10 mouse cellular contexts compared by ENCODE assay signal in the genomic region with DNA sequence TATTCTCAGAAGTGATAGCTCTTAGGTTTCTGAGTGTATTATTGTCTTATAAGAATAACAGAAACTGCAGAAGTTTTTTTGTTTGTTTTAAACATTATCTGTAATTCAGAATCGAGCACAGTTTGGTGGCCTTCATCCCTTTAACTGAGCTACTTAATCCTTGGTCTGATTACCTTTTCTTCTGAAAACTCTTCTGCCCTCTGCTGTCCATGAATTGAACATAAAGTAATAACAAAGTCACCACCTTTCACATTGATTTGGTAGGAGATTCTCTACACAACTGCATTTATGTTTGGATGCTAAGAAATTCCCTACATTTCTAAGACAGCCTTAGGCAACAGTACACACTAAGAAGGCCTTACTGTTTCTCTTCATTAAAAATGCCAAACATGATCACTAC. TPM values are rescaled to one million over a fixed set of nuclear protein-coding genes. Genes with fewer than 3 reads are reported as not detected.
A peak's percentile ranks its signal among the peaks of the same experiment; 100 is the strongest.
DNase-seq lines count a peak whose midpoint lies in the region; ATAC-seq lines count a peak whose summit lies in the region.
"Had no signal": no experiment of that assay in that cellular context is flagged by ENCODE, and none has a peak within 500 bp of the region (broad histone marks: within the 10 kb centered on the region; RNA-seq: fewer than 3 reads in every experiment).

No protein-coding gene starts in this region.

- H3K4me1 ChIP-seq in kidney, embryonic 14.5 days (ENCODE audit: control insufficient read depth, insufficient read depth, low read length): no peaks in the 10 kb centered on the region

- no peak overlapping the region for H3K4me3 ChIP-seq in kidney, embryonic 14.5 days (ENCODE audit: low read length)
- H3K4me3 ChIP-seq: embryonic facial prominence, embryonic 15.5 days; heart, embryonic 15.5 days had no signal

- H3K4me2 ChIP-seq in kidney, embryonic 14.5 days (replicated peaks; ENCODE audit: low read depth, low read length): no peak overlapping the region
- H3K4me2 ChIP-seq: embryonic facial prominence, embryonic 15.5 days; heart, embryonic 15.5 days had no signal

- H3K27ac ChIP-seq in kidney, embryonic 14.5 days (ENCODE audit: low read depth, low read length): no peak overlapping the region
- H3K27ac ChIP-seq: embryonic facial prominence, embryonic 15.5 days; heart, embryonic 15.5 days had no signal

- H3K9ac ChIP-seq in kidney, embryonic 14.5 days (ENCODE audit: low read depth, low read length): no peak overlapping the region
- H3K9ac ChIP-seq: embryonic facial prominence, embryonic 15.5 days; heart, embryonic 15.5 days had no signal

- 45% methylated on average over 1 of the region's 1 CpGs for WGBS in kidney, embryonic 14.5 days

- H3K36me3 ChIP-seq in kidney, embryonic 14.5 days (ENCODE audit: control insufficient read depth, insufficient read depth, low read length): no peaks in the 10 kb centered on the region
- H3K36me3 ChIP-seq: embryonic facial prominence, embryonic 15.5 days; heart, embryonic 15.5 days had no signal

- H3K27me3 ChIP-seq in kidney, embryonic 14.5 days (ENCODE audit: control insufficient read depth, insufficient read depth, low read length): no peaks in the 10 kb centered on the region
- H3K27me3 ChIP-seq: embryonic facial prominence, embryonic 15.5 days; heart, embryonic 15.5 days had no signal

- H3K9me3 ChIP-seq in kidney, embryonic 14.5 days (ENCODE audit: control insufficient read depth, low read length): no peaks in the 10 kb centered on the region
- H3K9me3 ChIP-seq: embryonic facial prominence, embryonic 15.5 days; heart, embryonic 15.5 days had no signal

- peak; percentile 61 for DNase-seq in kidney, adult 9 months
- DNase-seq in A20 (ENCODE audit: low read depth, low spot score): peak; percentile 58
- peak; percentile 84 for DNase-seq in induced T-regulatory cell, adult 2 months (ENCODE audit: low read depth)
- no peak for DNase-seq in adrenal gland, postnatal 10 days
- DNase-seq in adrenal gland, adult 2 months: no peak
- DNase-seq: thymus, adult 2 months had no signal

- ATAC-seq in kidney, embryonic 14.5 days (ENCODE audit: low FRiP score, low TSS enrichment): no peak
- peak; percentile 18 for ATAC-seq in CD4-positive, CD25-positive, alpha-beta regulatory T cell, adult 4 months

RNA-seq across cellular contexts. Expression of gene Ccdc146, which starts 3.9 kb away (rescaled TPM):
- polyA plus RNA-seq in kidney, embryonic 14.5 days (2014; fragmentation: Nextera tagmentation; extraction: Ambion mirVana): 0.14 TPM in 1 of 2 replicates, not detected in the other
- polyA plus RNA-seq in CD4-positive, CD25-positive, alpha-beta regulatory T cell, adult 4 months (2017; shearing (Covaris generic)): under 1 TPM; 0.29 to 0.74 TPM
- under 1 TPM in 1 of 2 experiments, not detected in 1; 0.15 TPM for total RNA-seq in adrenal gland, postnatal 10 days (2021)
- total RNA-seq in adrenal gland, adult 2 months (2021): under 1 TPM; 0.14 TPM
- polyA plus RNA-seq in adrenal gland, adult 2 months (2012; rRNA removed): 0.18 TPM in 1 of 2 replicates, not detected in the other
- polyA plus RNA-seq: thymus, adult 2 months had no signal

RNA-seq across cellular contexts. Expression of gene Fam185a, which starts 4.1 kb away (rescaled TPM):
- polyA plus RNA-seq in kidney, embryonic 14.5 days (2014; fragmentation: Nextera tagmentation; extraction: Ambion mirVana): 5.8 and 7.4 TPM in 2 replicates
- polyA plus RNA-seq in CD4-positive, CD25-positive, alpha-beta regulatory T cell, adult 4 months (2017; shearing (Covaris generic)): 1 to 10 TPM; 2.2 to 2.7 TPM
- 10 to 100 TPM; 12.9 to 13.2 TPM for total RNA-seq in adrenal gland, postnatal 10 days (2021)
- 10 to 100 TPM; 11.2 to 15.1 TPM for total RNA-seq in adrenal gland, adult 2 months (2021)
- polyA plus RNA-seq in adrenal gland, adult 2 months (2012; rRNA removed): 5.7 and 7.9 TPM in 2 replicates

RNA-seq across cellular contexts. Expression of gene Fgl2, which starts 48.2 kb away (rescaled TPM):
- polyA plus RNA-seq in kidney, embryonic 14.5 days (2014; fragmentation: Nextera tagmentation; extraction: Ambion mirVana): 0.87 and 0.94 TPM in 2 replicates
- 10 to 100 TPM; 20.6 to 22.3 TPM for polyA plus RNA-seq in CD4-positive, CD25-positive, alpha-beta regulatory T cell, adult 4 months (2017; shearing (Covaris generic))
- total RNA-seq in adrenal gland, postnatal 10 days (2021): 1 to 10 TPM; 7.5 to 9.0 TPM
- 10 to 100 TPM in 1 of 2 experiments, 1 to 10 TPM in 1; 5.3 to 10.1 TPM for total RNA-seq in adrenal gland, adult 2 months (2021)
- polyA plus RNA-seq in adrenal gland, adult 2 months (2012; rRNA removed): 4.8 and 5.6 TPM in 2 replicates

Comparison
In these comparisons a context has a peak if more than half of its experiments do, and no peak if none do; other contexts are left out.
1. DNase-seq: peak in kidney, adult 9 months (single experiment), A20 (single experiment) and induced T-regulatory cell, adult 2 months (single experiment); none in adrenal gland, postnatal 10 days (single experiment) and adrenal gland, adult 2 months (single experiment).